Mouse (Mus musculus): Measurements from ENCODE around the gene Cdk9. TPM values are rescaled to one million over a fixed set of nuclear protein-coding genes. Genes with fewer than 3 reads are reported as not detected.

The Cdk9 gene
- polyA plus RNA-seq, 1 experiment, result 109 TPM

DNA sequence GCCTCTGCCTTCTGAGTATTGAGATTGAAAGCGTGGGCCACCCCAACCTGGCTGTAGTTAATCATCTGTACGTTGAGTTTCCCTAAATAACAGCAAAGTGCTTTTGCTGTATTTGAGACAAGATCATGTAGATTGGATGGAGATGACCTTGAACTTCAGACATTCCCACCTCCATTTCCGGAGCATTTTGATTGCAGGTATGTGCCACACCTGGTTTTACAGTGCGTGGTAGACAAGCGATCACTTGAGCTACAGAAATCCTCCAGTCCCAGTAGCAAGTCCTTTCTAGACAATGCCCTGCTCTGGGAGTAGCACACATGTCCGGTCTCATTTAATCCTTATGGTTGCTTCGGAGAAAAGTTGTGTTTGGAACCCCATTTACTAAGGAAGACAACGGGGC lies 9.8 kb downstream of the Cdk9 start:
- Histone ChIP-seq H3K9ac (ENCODE audit: low read depth, poor library complexity, severe bottlenecking) (no peak overlapping the region), H3K36me3 (ENCODE audit: control insufficient read depth, insufficient read depth, low read length, poor library complexity, severe bottlenecking) (peaks cover 29% of the 10 kb centered on the region), H3K4me3 (ENCODE audit: low read depth, low read length) (no peak overlapping the region), H3K27ac (ENCODE audit: insufficient read depth, low read length) (peak overlapping the region; percentile 66; the same call in 1 of the 2 replicates), H3K4me1 (ENCODE audit: control insufficient read depth, insufficient read depth, low read length) (no peaks in the 10 kb centered on the region), H3K27me3 (ENCODE audit: control insufficient read depth, insufficient read depth, low read length, poor library complexity, severe bottlenecking) (no peaks in the 10 kb centered on the region), H3K9me3 (replicated peaks; ENCODE audit: control insufficient read depth, insufficient read depth, low read length, poor library complexity, severe bottlenecking) (no peaks in the 10 kb centered on the region)
- TF ChIP-seq EP300 (IDR thresholded peaks at IDR 0.05; ENCODE audit: insufficient read depth, low read depth, low read length) (no peak), POLR2A (IDR thresholded peaks at IDR 0.05; ENCODE audit: insufficient read depth, low read length) (no peak), CTCF (IDR thresholded peaks at IDR 0.05; ENCODE audit: low read depth, low read length) (no peak)

DNA sequence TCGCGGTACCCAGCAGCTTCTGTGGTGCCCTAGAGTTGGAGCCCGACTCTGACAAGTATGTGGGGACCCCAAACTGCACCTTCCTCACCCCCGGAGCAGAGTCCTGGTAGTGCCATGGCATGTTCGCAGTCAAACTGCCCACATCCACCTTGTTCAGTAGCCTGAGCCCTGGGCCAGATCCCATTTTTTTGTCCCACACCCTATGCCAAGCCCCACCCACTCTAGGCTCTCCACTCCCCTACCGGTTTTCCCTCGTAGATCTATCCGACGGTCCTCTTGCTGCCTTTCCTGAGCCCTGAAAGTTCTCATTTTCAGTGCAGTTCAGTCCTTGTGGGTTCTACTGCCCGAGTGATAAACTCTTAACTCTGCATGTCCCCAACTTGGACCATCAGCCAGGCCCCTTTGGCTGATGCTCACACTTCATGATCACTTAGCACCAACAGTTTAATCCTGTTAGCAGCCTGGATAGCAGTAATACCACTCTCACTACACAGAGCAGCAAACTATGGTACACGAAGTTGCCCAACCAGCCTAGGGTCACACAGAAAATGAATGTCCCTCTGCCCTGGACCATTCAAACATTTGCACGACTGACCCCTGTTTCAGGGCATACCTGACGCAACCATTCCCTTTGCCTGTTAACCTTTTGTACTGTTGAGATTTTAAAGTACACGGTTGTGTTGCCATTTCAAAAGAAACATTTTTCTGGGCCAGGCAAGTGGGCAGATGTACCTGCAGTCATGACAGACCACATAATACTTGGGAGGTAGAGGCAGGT lies 11.7 kb downstream of the Cdk9 start:
- Histone ChIP-seq H3K9me3 (replicated peaks; ENCODE audit: control insufficient read depth, insufficient read depth, low read length, poor library complexity, severe bottlenecking) (no peaks in the 10 kb centered on the region), H3K36me3 (ENCODE audit: control insufficient read depth, insufficient read depth, low read length, poor library complexity, severe bottlenecking) (peaks cover 11% of the 10 kb centered on the region), H3K4me1 (ENCODE audit: control insufficient read depth, insufficient read depth, low read length) (no peaks in the 10 kb centered on the region), H3K27ac (ENCODE audit: insufficient read depth, low read length) (no peak overlapping the region), H3K9ac (ENCODE audit: low read depth, poor library complexity, severe bottlenecking) (no peak overlapping the region), H3K27me3 (ENCODE audit: control insufficient read depth, insufficient read depth, low read length, poor library complexity, severe bottlenecking) (no peaks in the 10 kb centered on the region), H3K4me3 (ENCODE audit: low read depth, low read length) (no peak overlapping the region)
- TF ChIP-seq CTCF (IDR thresholded peaks at IDR 0.05; ENCODE audit: low read depth, low read length) (no peak), EP300 (IDR thresholded peaks at IDR 0.05; ENCODE audit: insufficient read depth, low read depth, low read length) (no peak), POLR2A (IDR thresholded peaks at IDR 0.05; ENCODE audit: insufficient read depth, low read length) (no peak)

DNA sequence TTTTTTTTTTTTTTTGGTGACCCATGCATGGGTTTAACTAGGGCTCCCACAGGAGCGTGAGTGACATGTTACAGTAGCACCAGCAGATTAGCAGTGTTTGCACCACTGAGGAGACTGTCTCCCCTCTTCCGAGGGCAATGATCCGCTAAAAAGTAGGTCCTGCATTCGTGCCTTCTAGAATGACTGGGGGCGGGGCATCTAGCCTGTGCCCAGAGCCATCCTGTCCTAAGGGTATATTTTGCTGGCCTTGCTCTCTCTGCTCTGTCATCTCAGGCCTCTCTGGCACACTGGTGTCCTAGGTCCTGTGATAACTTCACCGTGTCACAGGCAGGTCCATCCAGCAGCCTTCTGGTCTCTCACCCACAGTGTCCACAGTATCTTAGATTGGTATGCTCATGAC lies 13.2 kb downstream of the Cdk9 start:
- no peaks in the 10 kb centered on the region for H3K9me3 ChIP-seq (replicated peaks; ENCODE audit: control insufficient read depth, insufficient read depth, low read length, poor library complexity, severe bottlenecking)
- no peaks in the 10 kb centered on the region for H3K4me1 ChIP-seq (ENCODE audit: control insufficient read depth, insufficient read depth, low read length)
- TF ChIP-seq EP300 (IDR thresholded peaks at IDR 0.05; ENCODE audit: insufficient read depth, low read depth, low read length) (no peak), POLR2A (IDR thresholded peaks at IDR 0.05; ENCODE audit: insufficient read depth, low read length) (no peak), CTCF (IDR thresholded peaks at IDR 0.05; ENCODE audit: low read depth, low read length) (no peak)
- 0 out of 2 replicates have a peak, but pooled peaks cover 2% of the 10 kb centered on the region for H3K36me3 ChIP-seq (ENCODE audit: control insufficient read depth, insufficient read depth, low read length, poor library complexity, severe bottlenecking)
- no peak overlapping the region for H3K27ac ChIP-seq (ENCODE audit: insufficient read depth, low read length)
- no peak overlapping the region for H3K4me3 ChIP-seq (ENCODE audit: low read depth, low read length)
- no peak overlapping the region for H3K9ac ChIP-seq (ENCODE audit: low read depth, poor library complexity, severe bottlenecking)
- no peaks in the 10 kb centered on the region for H3K27me3 ChIP-seq (ENCODE audit: control insufficient read depth, insufficient read depth, low read length, poor library complexity, severe bottlenecking)

DNA sequence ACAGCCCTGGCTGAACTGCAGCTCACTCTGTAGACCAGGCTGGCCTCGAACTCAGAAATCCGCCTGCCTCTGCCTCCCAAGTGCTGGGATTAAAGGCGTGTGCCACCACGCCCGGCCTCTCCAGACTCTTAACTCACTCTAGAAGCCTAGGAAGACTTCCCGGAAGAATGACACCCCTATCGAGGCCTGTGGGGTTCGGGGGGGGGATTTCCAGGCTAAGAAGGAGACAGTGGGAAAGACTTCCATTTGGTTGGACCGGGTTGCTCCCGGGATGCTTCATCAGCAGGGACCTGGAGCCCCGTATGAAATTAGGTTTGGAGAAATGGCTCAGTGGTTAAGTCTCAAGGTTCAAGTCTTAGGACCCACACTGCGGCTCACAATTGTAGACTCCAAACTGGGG lies 18.2 kb downstream of the Cdk9 start:
- Histone ChIP-seq H3K27me3 (ENCODE audit: control insufficient read depth, insufficient read depth, low read length, poor library complexity, severe bottlenecking) (no peaks in the 10 kb centered on the region), H3K9me3 (replicated peaks; ENCODE audit: control insufficient read depth, insufficient read depth, low read length, poor library complexity, severe bottlenecking) (no peaks in the 10 kb centered on the region), H3K9ac (ENCODE audit: low read depth, poor library complexity, severe bottlenecking) (peak overlapping the region; percentile 49), H3K36me3 (ENCODE audit: control insufficient read depth, insufficient read depth, low read length, poor library complexity, severe bottlenecking) (no peaks in the 10 kb centered on the region), H3K27ac (ENCODE audit: insufficient read depth, low read length) (no peak overlapping the region), H3K4me3 (ENCODE audit: low read depth, low read length) (peak overlapping the region; percentile 80), H3K4me1 (ENCODE audit: control insufficient read depth, insufficient read depth, low read length) (peaks cover 7% of the 10 kb centered on the region)
- no peak for TF ChIP-seq EP300 (IDR thresholded peaks at IDR 0.05; ENCODE audit: insufficient read depth, low read depth, low read length)
- no peak for TF ChIP-seq CTCF (IDR thresholded peaks at IDR 0.05; ENCODE audit: low read depth, low read length)
- no peak for TF ChIP-seq POLR2A (IDR thresholded peaks at IDR 0.05; ENCODE audit: insufficient read depth, low read length)

DNA sequence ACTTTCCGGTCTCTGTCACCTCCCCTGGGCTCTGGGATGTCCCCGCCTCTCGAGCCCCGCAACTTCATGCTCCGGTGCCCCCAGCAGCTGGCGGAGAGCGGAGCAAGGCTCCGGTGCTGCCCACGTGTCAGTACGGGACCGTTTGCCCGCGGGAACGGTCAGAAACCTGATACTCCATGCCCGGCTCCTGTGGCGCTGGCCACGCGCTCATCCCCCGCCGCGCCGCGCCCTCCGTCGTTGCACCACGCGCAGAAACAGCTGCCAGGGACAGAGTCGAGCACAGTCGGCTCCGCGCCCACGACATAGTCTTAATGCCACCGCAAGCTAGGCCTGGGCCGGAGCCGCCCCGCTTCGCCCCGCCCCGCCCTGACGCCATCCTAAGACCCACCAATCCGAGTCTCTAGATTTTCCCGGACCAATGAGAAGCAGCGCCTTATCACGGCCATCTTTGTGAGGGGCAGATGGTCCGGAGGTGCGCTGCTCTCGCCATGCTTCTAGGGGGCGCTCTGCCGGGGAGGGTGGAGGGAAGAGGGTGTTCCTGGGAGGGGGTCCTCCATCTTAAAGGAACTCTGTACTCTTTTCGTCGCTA lies 19.0 kb downstream of the Cdk9 start:
- Histone ChIP-seq H3K9ac (ENCODE audit: low read depth, poor library complexity, severe bottlenecking) (peak overlapping the region; percentile 84), H3K4me3 (ENCODE audit: low read depth, low read length) (peak overlapping the region; percentile 93), H3K9me3 (replicated peaks; ENCODE audit: control insufficient read depth, insufficient read depth, low read length, poor library complexity, severe bottlenecking) (no peaks in the 10 kb centered on the region), H3K36me3 (ENCODE audit: control insufficient read depth, insufficient read depth, low read length, poor library complexity, severe bottlenecking) (no peaks in the 10 kb centered on the region), H3K27me3 (ENCODE audit: control insufficient read depth, insufficient read depth, low read length, poor library complexity, severe bottlenecking) (no peaks in the 10 kb centered on the region), H3K4me1 (ENCODE audit: control insufficient read depth, insufficient read depth, low read length) (peaks cover 7% of the 10 kb centered on the region), H3K27ac (ENCODE audit: insufficient read depth, low read length) (peak overlapping the region; percentile 67; the same call in 1 of the 2 replicates)
- TF ChIP-seq EP300 (IDR thresholded peaks at IDR 0.05; ENCODE audit: insufficient read depth, low read depth, low read length) (no peak), POLR2A (IDR thresholded peaks at IDR 0.05; ENCODE audit: insufficient read depth, low read length) (peak; percentile 76), CTCF (IDR thresholded peaks at IDR 0.05; ENCODE audit: low read depth, low read length) (peak; percentile 79)

DNA sequence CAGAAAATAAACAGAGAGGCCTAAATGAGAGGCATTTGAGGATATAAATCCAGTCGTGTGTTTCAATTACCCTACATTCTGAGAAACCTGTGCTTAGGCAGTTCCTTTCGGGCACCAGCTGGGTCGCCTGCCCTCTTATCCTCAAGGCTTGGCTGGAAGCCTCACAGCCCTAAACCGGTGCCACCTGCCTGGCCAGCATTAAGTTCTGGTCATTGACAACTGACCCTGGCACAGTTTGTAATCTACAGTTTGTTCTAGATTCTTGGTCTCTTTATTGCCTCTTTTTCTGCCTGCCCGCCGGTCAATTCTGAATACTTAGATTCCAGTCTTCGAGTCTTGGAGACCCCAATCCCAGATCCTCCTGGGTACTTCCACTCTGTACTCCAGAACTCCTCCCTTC lies 19.6 kb downstream of the Cdk9 start:
- H3K9ac ChIP-seq (ENCODE audit: low read depth, poor library complexity, severe bottlenecking), result peak overlapping the region; percentile 84
- H3K4me1 ChIP-seq (ENCODE audit: control insufficient read depth, insufficient read depth, low read length), result peaks cover 7% of the 10 kb centered on the region
- H3K9me3 ChIP-seq (replicated peaks; ENCODE audit: control insufficient read depth, insufficient read depth, low read length, poor library complexity, severe bottlenecking), result no peaks in the 10 kb centered on the region
- TF ChIP-seq POLR2A (IDR thresholded peaks at IDR 0.05; ENCODE audit: insufficient read depth, low read length) (no peak), CTCF (IDR thresholded peaks at IDR 0.05; ENCODE audit: low read depth, low read length) (no peak), EP300 (IDR thresholded peaks at IDR 0.05; ENCODE audit: insufficient read depth, low read depth, low read length) (no peak)
- H3K4me3 ChIP-seq (ENCODE audit: low read depth, low read length), result peak overlapping the region; percentile 93
- no peak overlapping the region for H3K27ac ChIP-seq (ENCODE audit: insufficient read depth, low read length)
- no peaks in the 10 kb centered on the region for H3K27me3 ChIP-seq (ENCODE audit: control insufficient read depth, insufficient read depth, low read length, poor library complexity, severe bottlenecking)
- H3K36me3 ChIP-seq (ENCODE audit: control insufficient read depth, insufficient read depth, low read length, poor library complexity, severe bottlenecking), result no peaks in the 10 kb centered on the region

All from ES-Bruce4 (cell line).